Mouse (Mus musculus) limb, embryonic 13.5 days (tissue): Measurements from ENCODE around the gene 1190005I06Rik. TPM values are rescaled to one million over a fixed set of nuclear protein-coding genes. Genes with fewer than 3 reads are reported as not detected.

Source experiments
- ATAC-seq: fragments of 200-750 bp; cut with Nextera tagmentation; 2 replicates; pipeline ENCODE4 v1.8.0; 2017; ENCODE audit warnings: low read depth, moderate number of reproducible peaks, moderate TSS enrichment; ENCODE audit not compliant: low FRiP score
- H3K27ac ChIP-seq: fragments of 300-500 bp; sonication (generic); 2 replicates; pipeline ENCODE4 v1.5.1; 2015; ENCODE audit warnings: inconsistent platforms, mild to moderate bottlenecking, moderate library complexity
- H3K27me3 ChIP-seq: fragments of 300-500 bp; sonication (generic); 2 replicates; pipeline ENCODE4 v1.6.1; 2015; ENCODE audit warnings: mild to moderate bottlenecking, inconsistent platforms
- H3K36me3 ChIP-seq: fragments of 300-500 bp; sonication (generic); 2 replicates; pipeline ENCODE4 v1.6.1; 2015; ENCODE audit warnings: inconsistent platforms, mild to moderate bottlenecking, moderate library complexity
- H3K4me1 ChIP-seq: fragments of 300-500 bp; sonication (generic); 2 replicates; pipeline ENCODE4 v1.6.1; 2015; ENCODE audit warnings: inconsistent platforms
- H3K4me2 ChIP-seq: fragments of 300-500 bp; sonication (generic); replicated peaks from 2 replicates; pipeline ENCODE4 v1.6.1; 2015; ENCODE audit warnings: inconsistent platforms, mild to moderate bottlenecking, moderate library complexity
- H3K4me3 ChIP-seq: fragments of 300-500 bp; sonication (generic); 2 replicates; pipeline ENCODE4 v1.5.1; 2015; ENCODE audit warnings: moderate library complexity, mild to moderate bottlenecking, inconsistent platforms
- H3K9ac ChIP-seq: fragments of 300-500 bp; sonication (generic); 2 replicates; pipeline ENCODE4 v1.6.1; 2015; ENCODE audit warnings: mild to moderate bottlenecking, inconsistent platforms
- H3K9me3 ChIP-seq: fragments of 300-500 bp; sonication (generic); 2 replicates; pipeline ENCODE4 v1.6.1; 2016; ENCODE audit warnings: inconsistent platforms
- WGBS: fragments of 180-500 bp; shearing (Covaris S2); methylation state at CpG from one replicate; pipeline ENCODE4 v1.1.7; 2015; 5-methylcytosine and 5-hydroxymethylcytosine counted together
- polyA plus RNA-seq: library from polyadenylated mRNA; unstranded; fragments of >200 nt; fragmentation: Nextera tagmentation; extraction: Ambion mirVana; gene quantifications from 2 replicates; pipeline ENCODE4 v1.2.1, GENCODE M21; 2015

Gene 1190005I06Rik
- polyA plus RNA-seq, 1 experiment from 2014 or later, result 8.0 TPM

DNA sequence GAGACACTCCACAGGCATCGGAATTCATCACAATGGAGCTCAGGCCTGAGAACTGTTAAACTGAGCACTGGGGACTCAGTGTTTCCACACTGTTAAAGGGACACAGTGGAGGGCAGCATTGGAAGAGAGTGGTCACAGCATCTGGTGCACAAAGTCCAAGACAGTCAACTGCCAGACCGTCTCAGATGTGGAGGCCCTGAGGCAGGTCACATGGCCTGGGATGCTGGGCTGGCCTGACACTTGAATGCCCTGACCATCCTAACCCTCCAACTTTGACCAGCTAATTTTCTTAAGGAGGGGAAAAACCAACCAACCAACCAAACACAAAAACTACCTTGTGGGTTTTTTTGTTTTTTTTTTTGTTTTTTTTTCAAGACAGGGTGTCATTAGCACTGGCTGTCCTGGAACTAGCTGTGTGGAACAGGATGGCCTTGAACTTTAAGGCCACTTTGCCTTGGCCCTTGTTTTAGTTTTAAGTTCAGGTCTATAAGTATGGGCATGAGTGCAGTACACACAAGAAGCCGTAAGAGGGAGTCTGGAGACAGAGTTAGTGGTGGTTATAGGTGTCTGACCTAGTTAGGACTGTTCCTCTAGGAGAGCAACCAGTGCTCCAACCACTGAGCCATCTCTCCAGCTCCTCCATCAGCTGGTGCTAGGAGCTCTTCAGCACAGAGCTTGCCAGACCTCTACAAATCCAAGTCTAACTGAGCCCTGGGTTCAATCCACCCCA lies 18.5 kb upstream of the 1190005I06Rik start:
- no peak for ATAC-seq
- no peaks in the 10 kb centered on the region for H3K9me3 ChIP-seq
- 73% methylated on average over 3 of the region's 3 CpGs for WGBS
- no peak overlapping the region for H3K27ac ChIP-seq
- peak overlapping the region; percentile 97 for H3K4me3 ChIP-seq
- no peaks in the 10 kb centered on the region for H3K27me3 ChIP-seq
- peaks cover 20% of the 10 kb centered on the region for H3K36me3 ChIP-seq
- H3K9ac ChIP-seq, result peak overlapping the region; percentile 98
- H3K4me2 ChIP-seq, result peak overlapping the region; percentile 89
- H3K4me1 ChIP-seq, result peaks cover 41% of the 10 kb centered on the region

DNA sequence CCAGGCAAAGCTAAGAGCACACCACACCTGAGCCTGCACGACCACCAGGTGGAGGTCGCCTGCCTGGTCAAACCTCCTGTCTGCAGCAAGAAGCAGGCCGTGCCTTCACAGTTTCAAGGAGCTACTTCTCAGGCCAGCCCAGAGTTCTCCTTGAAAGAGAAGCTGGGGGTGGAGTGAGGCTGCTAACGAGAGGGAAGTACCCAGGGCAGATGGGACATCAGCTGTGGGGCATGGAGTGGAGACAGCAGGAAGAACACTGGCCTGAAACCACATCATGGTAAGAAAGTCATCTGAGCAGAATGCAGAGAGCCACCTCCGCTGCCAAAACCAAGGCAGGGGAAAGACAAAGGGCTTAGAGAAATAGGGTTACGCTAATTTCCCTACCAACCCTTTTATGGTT lies 17.1 kb upstream of the 1190005I06Rik start:
- Histone ChIP-seq H3K36me3 (peaks cover 20% of the 10 kb centered on the region), H3K4me3 (no peak overlapping the region), H3K4me1 (peaks cover 41% of the 10 kb centered on the region), H3K27ac (no peak overlapping the region), H3K4me2 (no peak overlapping the region), H3K27me3 (no peaks in the 10 kb centered on the region), H3K9me3 (no peaks in the 10 kb centered on the region), H3K9ac (no peak overlapping the region)
- ATAC-seq, result no peak
- WGBS, result 85% methylated on average over 6 of the region's 6 CpGs

DNA sequence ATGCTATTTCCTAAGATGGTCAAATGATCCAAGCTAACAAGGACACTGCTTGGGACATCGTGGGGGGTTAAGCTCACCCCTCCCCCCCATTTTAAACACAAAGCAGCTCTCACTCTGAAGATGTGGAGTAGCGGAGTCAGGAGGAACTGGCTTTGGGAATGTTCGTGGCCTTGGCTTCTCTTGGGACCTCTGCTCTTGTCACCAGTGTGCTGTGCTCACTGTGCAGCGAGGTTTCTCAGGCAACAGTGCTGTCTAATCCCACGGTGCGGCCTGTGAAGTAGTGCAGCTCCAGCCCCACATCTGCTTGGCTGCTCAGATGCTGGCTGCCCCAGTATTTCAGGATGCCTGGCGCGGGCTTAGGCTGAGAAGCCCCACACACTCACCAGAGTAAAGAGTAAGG lies 10.0 kb upstream of the 1190005I06Rik start:
- no peak overlapping the region for H3K9ac ChIP-seq
- H3K4me3 ChIP-seq, result no peak overlapping the region
- no peaks in the 10 kb centered on the region for H3K4me1 ChIP-seq
- H3K36me3 ChIP-seq, result peaks cover 77% of the 10 kb centered on the region
- no peaks in the 10 kb centered on the region for H3K9me3 ChIP-seq
- ATAC-seq, result no peak
- H3K27ac ChIP-seq, result no peak overlapping the region
- 95% methylated on average over 8 of the region's 8 CpGs for WGBS
- H3K4me2 ChIP-seq, result no peak overlapping the region
- H3K27me3 ChIP-seq, result no peaks in the 10 kb centered on the region

DNA sequence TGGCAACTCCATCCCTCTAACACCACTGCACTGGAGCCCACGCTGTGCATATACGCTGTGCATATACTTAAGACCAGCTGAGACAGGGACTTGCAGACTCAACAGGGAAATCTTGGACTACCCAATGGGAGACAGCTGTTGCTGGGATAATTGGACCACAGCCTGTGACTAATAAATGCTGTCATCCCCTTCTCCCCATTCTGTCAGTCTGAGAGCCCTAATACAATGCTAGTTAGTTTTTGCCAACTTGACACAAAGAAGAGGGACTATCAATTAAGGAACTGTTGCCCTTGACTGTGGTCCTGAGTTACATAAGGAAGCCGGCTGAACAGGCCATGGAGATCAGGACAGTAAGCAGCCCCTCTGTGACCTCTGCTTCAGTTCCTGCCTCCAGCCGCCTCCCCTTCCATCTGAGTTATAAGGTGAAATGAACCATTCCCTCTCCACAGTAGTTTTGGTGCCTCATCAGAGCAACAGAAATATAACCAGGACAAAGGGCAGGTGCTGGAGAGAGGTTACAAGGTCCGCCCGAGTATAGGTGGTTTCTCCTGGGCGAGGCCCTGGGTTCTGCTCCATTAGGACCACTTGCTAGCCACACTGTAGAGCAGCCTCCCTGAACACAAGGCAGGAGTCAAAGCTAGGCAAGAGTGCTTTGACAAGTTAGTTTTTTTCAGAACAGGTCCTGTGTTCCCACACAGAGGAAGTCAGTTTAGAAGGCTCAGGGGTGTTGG lies 9.1 kb upstream of the 1190005I06Rik start:
- H3K27ac ChIP-seq, result no peak overlapping the region
- no peaks in the 10 kb centered on the region for H3K27me3 ChIP-seq
- no peak overlapping the region for H3K4me2 ChIP-seq
- H3K4me3 ChIP-seq, result no peak overlapping the region
- no peaks in the 10 kb centered on the region for H3K4me1 ChIP-seq
- no peak for ATAC-seq
- 90% methylated on average over 7 of the region's 7 CpGs for WGBS
- no peaks in the 10 kb centered on the region for H3K9me3 ChIP-seq
- H3K36me3 ChIP-seq, result peaks cover 78% of the 10 kb centered on the region
- no peak overlapping the region for H3K9ac ChIP-seq

DNA sequence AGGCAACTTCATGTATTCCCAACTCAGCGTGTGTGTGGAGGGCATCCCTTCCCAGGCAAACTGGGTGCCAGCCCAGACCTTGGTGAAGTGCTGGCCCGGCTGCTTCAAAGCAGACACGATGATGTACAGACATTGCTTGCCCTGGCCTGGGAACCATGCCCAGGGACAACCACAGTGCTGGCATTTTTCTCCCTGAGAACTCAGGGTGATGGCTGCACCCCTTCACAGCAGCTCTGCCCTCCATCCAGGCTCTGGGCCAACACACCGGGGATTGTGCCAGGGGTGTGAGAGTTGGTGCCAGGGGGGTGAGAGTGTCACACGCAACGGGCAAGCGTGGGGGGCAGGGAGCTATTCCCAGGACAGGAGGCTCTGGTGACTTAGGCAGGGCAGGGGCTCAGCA lies 2.8 kb downstream of the 1190005I06Rik start:
- Histone ChIP-seq H3K4me2 (no peak overlapping the region), H3K9me3 (no peaks in the 10 kb centered on the region), H3K9ac (no peak overlapping the region), H3K4me3 (no peak overlapping the region), H3K36me3 (no peaks in the 10 kb centered on the region), H3K27ac (no peak overlapping the region), H3K27me3 (no peaks in the 10 kb centered on the region), H3K4me1 (no peaks in the 10 kb centered on the region)
- no peak for ATAC-seq
- WGBS, result 81% methylated on average over 7 of the region's 7 CpGs

DNA sequence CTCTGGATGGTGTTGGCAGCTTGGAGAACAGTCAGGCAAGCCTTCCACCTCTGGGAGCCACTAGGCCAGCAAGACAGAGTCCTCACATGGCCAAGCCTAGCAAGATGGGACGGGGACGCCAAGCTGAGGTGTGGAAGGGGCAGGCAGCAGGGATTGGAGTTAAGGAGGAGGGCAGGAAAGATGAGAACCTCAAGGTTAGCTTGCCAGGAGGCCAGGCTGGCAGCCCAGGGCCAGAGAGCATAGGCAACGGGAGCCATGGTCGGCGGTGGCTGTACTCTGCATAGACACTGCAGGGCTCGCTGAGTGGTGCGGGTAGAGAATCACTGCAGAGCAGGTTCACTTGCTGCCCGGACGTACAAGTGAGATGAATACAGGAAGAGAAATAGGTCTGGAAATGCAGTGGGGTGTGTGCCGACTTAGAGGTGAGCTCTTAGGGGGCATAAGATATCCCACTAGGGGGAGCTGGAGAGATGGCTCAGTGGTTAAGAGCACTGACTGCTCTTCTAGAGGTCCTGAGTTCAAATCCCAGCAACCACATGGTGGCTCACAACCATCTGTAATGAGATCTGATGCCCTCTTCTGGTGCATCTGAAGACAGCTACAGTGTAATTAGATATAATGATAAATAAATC lies 5.3 kb downstream of the 1190005I06Rik start:
- 84% methylated on average over 10 of the region's 10 CpGs for WGBS
- Histone ChIP-seq H3K4me1 (no peaks in the 10 kb centered on the region), H3K9me3 (no peaks in the 10 kb centered on the region), H3K9ac (no peak overlapping the region), H3K4me3 (no peak overlapping the region), H3K4me2 (no peak overlapping the region), H3K27me3 (no peaks in the 10 kb centered on the region), H3K27ac (no peak overlapping the region), H3K36me3 (no peaks in the 10 kb centered on the region)
- ATAC-seq, result no peak

DNA sequence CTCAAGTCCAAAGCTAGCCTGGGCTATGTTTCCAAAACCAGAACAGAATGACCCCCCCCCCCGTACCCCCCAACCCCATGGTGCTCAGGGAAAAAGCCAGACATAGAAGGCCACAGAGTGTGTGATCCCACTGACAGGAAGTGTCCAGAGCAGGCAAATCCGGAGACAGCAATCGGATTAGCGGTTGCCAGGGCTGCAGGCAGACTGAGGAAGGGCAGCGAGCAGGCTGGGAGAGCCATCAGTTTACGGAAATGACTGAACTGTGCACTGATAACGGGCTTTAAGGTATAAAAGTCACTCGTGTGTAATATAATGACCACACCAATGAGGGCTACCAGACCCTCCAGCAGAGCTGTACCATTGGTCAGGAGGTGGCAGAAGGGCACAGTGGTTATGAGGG lies 6.2 kb downstream of the 1190005I06Rik start:
- no peak for ATAC-seq
- Histone ChIP-seq H3K4me2 (no peak overlapping the region), H3K27ac (no peak overlapping the region), H3K36me3 (no peaks in the 10 kb centered on the region), H3K4me3 (no peak overlapping the region), H3K27me3 (peaks cover 4% of the 10 kb centered on the region; the same call in 1 of the 2 replicates), H3K4me1 (no peaks in the 10 kb centered on the region), H3K9me3 (no peaks in the 10 kb centered on the region), H3K9ac (no peak overlapping the region)
- 46% methylated on average over 8 of the region's 8 CpGs for WGBS

DNA sequence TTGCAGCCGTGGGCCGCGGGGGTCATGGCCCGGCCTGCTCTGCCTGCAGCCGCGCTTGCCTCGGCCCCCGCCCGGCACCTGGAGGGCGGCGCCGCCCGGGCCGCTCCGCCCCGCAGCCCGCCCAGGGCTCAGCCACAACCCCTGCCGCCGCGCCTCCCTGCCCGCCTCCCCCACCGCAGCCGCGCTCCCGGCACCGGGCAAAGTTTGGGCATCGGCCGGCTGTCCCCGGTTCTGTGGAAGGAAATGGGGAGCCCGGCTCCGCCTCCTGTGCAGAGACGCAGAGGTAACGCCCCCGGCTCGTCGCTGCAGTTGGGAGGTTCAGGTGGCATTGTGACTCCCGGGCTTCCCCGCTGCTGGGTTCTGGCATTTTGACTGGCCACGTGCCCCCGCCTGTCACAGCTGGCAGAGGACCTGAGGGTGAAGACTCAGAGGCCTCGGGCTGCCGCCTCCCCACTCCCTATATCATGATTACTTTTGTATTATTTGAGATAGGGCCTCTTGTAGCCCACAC lies 13.0 kb downstream of the 1190005I06Rik start:
- no peaks in the 10 kb centered on the region for H3K36me3 ChIP-seq
- peak overlapping the region; percentile 78 for H3K9ac ChIP-seq
- peak overlapping the region; percentile 99 for H3K4me2 ChIP-seq
- H3K9me3 ChIP-seq, result 0 out of 2 replicates have a peak, but pooled peaks cover 6% of the 10 kb centered on the region
- H3K27me3 ChIP-seq, result peaks cover 33% of the 10 kb centered on the region
- ATAC-seq, result peak; percentile 42
- H3K27ac ChIP-seq, result no peak overlapping the region
- peaks cover 43% of the 10 kb centered on the region for H3K4me1 ChIP-seq
- WGBS, result under 1% methylated on average over 37 of the region's 42 CpGs
- H3K4me3 ChIP-seq, result peak overlapping the region; percentile 71

DNA sequence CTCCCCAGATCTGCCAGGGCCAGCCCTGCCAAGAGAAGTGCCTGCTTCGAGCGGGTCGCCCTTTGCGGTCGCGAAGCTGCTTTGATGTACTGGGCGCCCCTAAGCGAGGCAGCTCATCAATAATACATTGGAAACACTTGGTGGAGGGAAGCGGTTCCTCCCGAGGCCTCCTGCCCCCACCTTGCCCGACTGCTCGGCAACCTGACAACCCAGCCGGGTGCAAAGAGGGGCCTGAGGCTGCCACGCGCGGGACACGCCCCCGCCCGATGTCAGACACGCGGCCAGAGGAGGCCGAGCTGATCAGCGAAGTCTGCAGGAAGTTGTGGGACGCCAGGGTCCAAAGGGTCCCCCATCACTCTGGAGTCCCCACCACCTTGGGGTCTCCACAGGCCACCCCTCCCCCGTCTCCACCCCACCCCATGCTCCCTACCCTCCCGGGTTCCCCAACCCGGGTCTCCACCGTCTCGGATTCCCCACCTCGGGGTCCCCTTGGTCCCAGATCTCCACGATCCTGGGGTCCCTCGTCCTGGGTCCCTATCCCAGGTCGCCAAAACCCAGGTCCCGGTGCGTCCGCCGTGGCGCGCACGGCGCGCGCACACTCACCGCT lies 13.7 kb downstream of the 1190005I06Rik start:
- Histone ChIP-seq H3K27me3 (peaks cover 33% of the 10 kb centered on the region), H3K9ac (peak overlapping the region; percentile 78), H3K4me2 (peak overlapping the region; percentile 99), H3K4me3 (peak overlapping the region; percentile 71), H3K9me3 (0 out of 2 replicates have a peak, but pooled peaks cover 6% of the 10 kb centered on the region), H3K36me3 (no peaks in the 10 kb centered on the region), H3K4me1 (peaks cover 43% of the 10 kb centered on the region), H3K27ac (no peak overlapping the region)
- peak; percentile 41; the same call in 1 of the 2 replicates for ATAC-seq
- whole genome bisulfite sequencing, result under 1% methylated on average over 44 of the region's 44 CpGs

DNA sequence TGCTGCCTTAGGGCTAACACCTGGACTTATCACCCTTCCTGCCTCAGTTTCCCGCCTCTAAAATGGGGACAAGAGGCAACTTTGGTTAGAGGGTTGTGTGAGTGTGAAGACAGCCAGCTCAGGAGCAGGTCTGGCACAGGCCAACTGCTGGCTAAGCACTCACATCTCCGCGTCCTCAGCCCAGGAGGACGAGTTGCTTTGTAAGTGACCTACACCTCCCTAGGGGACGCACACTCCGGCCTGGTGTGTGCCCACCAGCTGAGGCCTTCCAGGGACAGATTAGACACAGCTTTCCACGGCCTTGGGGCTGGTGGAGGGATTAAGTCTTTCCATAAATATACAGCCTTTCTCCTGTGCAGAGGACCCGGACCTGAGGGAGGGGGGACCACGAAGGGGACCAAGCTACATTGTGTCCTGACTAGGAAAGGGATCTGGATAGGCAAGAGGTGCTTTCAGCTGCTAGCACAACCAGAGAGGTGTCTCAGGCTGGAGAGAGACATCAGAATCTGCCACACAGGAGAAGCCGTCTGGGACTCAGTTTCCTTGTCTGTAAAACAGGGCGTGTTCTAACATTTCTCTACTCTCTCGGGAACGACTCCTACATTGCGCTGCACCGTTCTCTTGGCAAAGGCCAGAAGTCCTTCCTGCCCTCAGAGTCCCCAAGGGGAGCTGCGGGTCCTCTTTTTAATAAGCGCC lies 14.3 kb downstream of the 1190005I06Rik start:
- Histone ChIP-seq H3K27ac (no peak overlapping the region), H3K9ac (peak overlapping the region; percentile 78; the same call in 1 of the 2 replicates), H3K9me3 (0 out of 2 replicates have a peak, but pooled peaks cover 6% of the 10 kb centered on the region), H3K4me1 (peaks cover 43% of the 10 kb centered on the region), H3K4me2 (peak overlapping the region; percentile 99), H3K27me3 (peaks cover 33% of the 10 kb centered on the region), H3K36me3 (no peaks in the 10 kb centered on the region), H3K4me3 (peak overlapping the region; percentile 71)
- no peak for ATAC-seq
- WGBS, result 31% methylated on average over 17 of the region's 17 CpGs
